Mouse (Mus musculus) stomach, embryonic 14.5 days (tissue): ENCODE measurements around the gene Adcy4. TPM values are rescaled to one million over a fixed set of nuclear protein-coding genes. Genes with fewer than 3 reads are reported as not detected.

ENCODE experiments used
- ATAC-seq: fragments of 200-750 bp; cut with Nextera tagmentation; 2 replicates; pipeline ENCODE4 v1.8.0; 2017; ENCODE audit warnings: low read depth, moderate TSS enrichment; ENCODE audit not compliant: insufficient number of reproducible peaks, insufficient read depth, low FRiP score
- H3K27ac ChIP-seq: fragments of 300-500 bp; sonication (generic); 2 replicates; pipeline ENCODE4 v1.5.1; 2014; ENCODE audit warnings: mild to moderate bottlenecking, low read length, moderate library complexity, mixed read lengths
- H3K27me3 ChIP-seq: fragments of 300-500 bp; sonication (generic); 2 replicates; pipeline ENCODE4 v1.6.1; 2014; ENCODE audit warnings: low read length, control low read depth, mixed read lengths; ENCODE audit not compliant: control insufficient read depth, insufficient read depth
- H3K36me3 ChIP-seq: fragments of 300-500 bp; sonication (generic); 2 replicates; pipeline ENCODE4 v1.6.1; 2014; ENCODE audit warnings: mild to moderate bottlenecking, control low read depth, low read length, moderate library complexity, mixed read lengths; ENCODE audit not compliant: control insufficient read depth, insufficient read depth
- H3K4me1 ChIP-seq: fragments of 300-500 bp; sonication (generic); 2 replicates; pipeline ENCODE4 v1.6.1; 2014; ENCODE audit warnings: low read length, control low read depth, mixed read lengths; ENCODE audit not compliant: control insufficient read depth, insufficient read depth
- H3K4me2 ChIP-seq: fragments of 300-500 bp; sonication (generic); replicated peaks from 2 replicates; pipeline ENCODE4 v1.6.1; 2014; ENCODE audit warnings: low read depth, low read length, control low read depth
- H3K4me3 ChIP-seq: fragments of 300-500 bp; sonication (generic); 2 replicates; pipeline ENCODE4 v1.5.1; 2014; ENCODE audit warnings: low read depth, low read length, control low read depth
- H3K9ac ChIP-seq: fragments of 300-500 bp; sonication (generic); replicated peaks from 2 replicates; pipeline ENCODE4 v1.6.1; 2014; ENCODE audit warnings: low read depth, mild to moderate bottlenecking, control low read depth, low read length, moderate library complexity, mixed read lengths
- H3K9me3 ChIP-seq: fragments of 300-500 bp; sonication (generic); 2 replicates; pipeline ENCODE4 v1.6.1; 2016; ENCODE audit warnings: low read depth, low read length, control low read depth; ENCODE audit not compliant: control insufficient read depth
- WGBS: fragments of 180-500 bp; shearing (Covaris S2); extraction: QIAGEN DNeasy Blood & Tissue Kit; methylation state at CpG from one replicate; pipeline ENCODE4 v1.1.7; 2014; 5-methylcytosine and 5-hydroxymethylcytosine counted together
- polyA plus RNA-seq: library from polyadenylated mRNA; unstranded; fragments of >200 nt; fragmentation: Nextera tagmentation; extraction: Ambion mirVana; gene quantifications from 2 replicates; pipeline ENCODE4 v1.2.1, GENCODE M21; 2014

The Adcy4 gene
- polyA plus RNA-seq, 1 experiment from 2014 or later = 4.3 TPM

DNA sequence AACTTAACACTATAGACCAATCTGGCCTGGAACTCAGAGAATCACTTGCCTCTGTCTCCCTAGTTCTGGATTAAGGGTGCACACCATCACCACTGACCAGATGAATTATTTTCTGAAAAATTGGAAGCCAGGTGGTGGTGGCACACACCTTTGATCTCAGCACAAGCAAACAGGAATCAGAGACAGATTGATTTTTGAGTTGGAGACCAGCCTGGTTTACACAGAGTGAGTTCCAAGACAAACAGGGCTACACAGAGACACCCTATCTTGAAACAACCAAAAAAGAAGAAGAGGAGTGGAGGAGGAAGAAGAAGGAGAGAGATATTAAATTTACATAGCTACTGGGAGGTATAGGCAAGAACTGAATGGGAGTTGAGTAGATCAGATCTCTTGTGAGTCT, 57.6 kb downstream of the Adcy4 start:
- Histone ChIP-seq H3K36me3 (no peaks in the 10 kb centered on the region), H3K4me2 (no peak overlapping the region), H3K27me3 (no peaks in the 10 kb centered on the region), H3K27ac (no peak overlapping the region), H3K4me3 (no peak overlapping the region), H3K9me3 (no peaks in the 10 kb centered on the region), H3K4me1 (no peaks in the 10 kb centered on the region), H3K9ac (no peak overlapping the region)
- ATAC-seq = no peak

DNA sequence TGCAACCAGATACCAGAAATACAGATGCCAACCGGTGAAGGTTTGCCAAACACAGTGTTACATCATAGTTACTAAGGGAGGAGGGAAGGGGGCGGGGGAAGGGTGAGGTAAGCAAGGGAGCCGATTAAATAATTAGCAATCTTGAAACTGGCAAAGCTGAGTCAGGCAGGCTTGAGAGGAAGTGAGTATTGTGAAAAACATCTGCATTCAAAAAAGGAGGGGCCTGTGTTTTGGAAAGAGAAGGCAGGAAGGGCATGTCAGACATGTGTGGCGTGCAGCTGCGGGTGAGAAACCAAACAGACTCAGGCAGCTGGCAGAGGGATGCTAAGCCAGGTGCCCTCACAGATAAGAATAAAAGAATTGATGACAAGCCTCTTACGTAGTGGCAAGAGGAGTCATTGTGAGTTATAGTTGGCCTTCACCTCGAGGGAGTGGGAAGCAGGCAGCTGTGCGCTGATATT, 59.5 kb downstream of the Adcy4 start:
- Histone ChIP-seq H3K4me1 (no peaks in the 10 kb centered on the region), H3K36me3 (no peaks in the 10 kb centered on the region; the same call in 1 of the 2 replicates), H3K9ac (no peak overlapping the region), H3K4me2 (no peak overlapping the region), H3K27me3 (no peaks in the 10 kb centered on the region), H3K9me3 (no peaks in the 10 kb centered on the region), H3K27ac (no peak overlapping the region), H3K4me3 (no peak overlapping the region)
- 56% methylated on average over 8 of the region's 8 CpGs for WGBS
- no peak for ATAC-seq

GRCm38 (mm10) chr14:55723433-55723832, 60.5 kb downstream of the Adcy4 start:
- WGBS = 91% methylated on average over 7 of the region's 7 CpGs
- Histone ChIP-seq H3K4me1 (no peaks in the 10 kb centered on the region), H3K27me3 (no peaks in the 10 kb centered on the region), H3K4me3 (no peak overlapping the region), H3K9me3 (no peaks in the 10 kb centered on the region), H3K27ac (no peak overlapping the region), H3K4me2 (no peak overlapping the region), H3K36me3 (peaks cover 3% of the 10 kb centered on the region; the same call in 1 of the 2 replicates), H3K9ac (no peak overlapping the region)
- no peak for ATAC-seq

GRCm38 (mm10) chr14:55722438-55722945, 61.4 kb downstream of the Adcy4 start:
- ATAC-seq = peak; percentile 1; the same call in 1 of the 2 replicates
- H3K27ac ChIP-seq = no peak overlapping the region
- WGBS = 49% methylated on average over 8 of the region's 8 CpGs

DNA sequence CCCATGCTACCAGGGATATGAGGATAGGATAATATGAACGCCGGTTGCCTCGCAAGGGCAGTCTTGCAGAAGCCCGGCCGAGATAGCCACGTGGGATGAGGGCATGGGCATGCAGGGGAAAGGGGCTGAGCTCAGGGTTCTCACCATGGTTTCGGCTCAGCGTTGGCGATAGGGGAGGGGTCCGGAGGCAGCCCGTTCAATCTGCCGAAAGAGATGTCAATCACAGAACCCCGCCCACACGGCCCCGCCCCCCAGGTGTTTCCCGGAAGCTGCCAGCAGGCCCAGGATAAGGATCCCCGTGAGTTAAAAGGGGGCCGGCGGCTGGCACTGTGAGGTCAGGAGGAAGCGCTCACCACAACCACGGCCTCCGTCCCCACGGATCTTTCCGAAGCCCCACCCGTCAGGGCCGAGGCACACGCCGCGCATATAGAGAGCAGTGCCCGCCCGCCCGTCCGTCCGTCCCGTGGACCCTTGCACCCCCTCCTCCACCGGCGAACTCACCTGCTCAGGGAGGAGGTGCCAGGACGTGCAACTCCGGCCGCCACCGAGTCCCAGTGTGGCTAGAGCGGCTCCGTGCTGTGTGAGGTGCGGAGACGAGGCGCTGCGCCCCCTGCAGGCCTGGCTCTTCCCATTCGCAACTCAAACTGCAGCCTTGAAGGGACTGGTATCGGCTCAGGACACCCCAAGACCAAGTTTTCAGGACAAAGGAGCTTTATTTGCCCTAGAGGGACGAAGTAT, 62.0 kb downstream of the Adcy4 start, which contains the start of gene Rabggta:
TSS of gene Rabggta (minus strand) at position 564 of the 738 bp plus-strand sequence.
- H3K9me3 ChIP-seq = no peaks in the 10 kb centered on the region
- WGBS = under 1% methylated on average over 50 of the region's 50 CpGs
- peaks cover 11% of the 10 kb centered on the region for H3K36me3 ChIP-seq
- H3K9ac ChIP-seq = peak within 1 kb of the TSS; percentile 60
- H3K4me1 ChIP-seq = no peaks in the 10 kb centered on the region
- ATAC-seq = peak; percentile 96
- peak within 1 kb of the TSS; percentile 79 for H3K4me3 ChIP-seq
- no peaks in the 10 kb centered on the region for H3K27me3 ChIP-seq
- H3K4me2 ChIP-seq = peak within 1 kb of the TSS; percentile 63
- H3K27ac ChIP-seq = peak within 1 kb of the TSS; percentile 84; the same call in 1 of the 2 replicates

More at GRCm38 (mm10) chr14:55722438-55722945, 61.4 kb downstream of the Adcy4 start:
- Histone ChIP-seq H3K36me3 (peaks cover 5% of the 10 kb centered on the region; the same call in 1 of the 2 replicates), H3K4me2 (peak overlapping the region; percentile 63), H3K4me1 (no peaks in the 10 kb centered on the region), H3K4me3 (peak overlapping the region; percentile 79), H3K9ac (0 out of 2 replicates have a peak overlapping the region, but pooled peaks have one; percentile 60), H3K27me3 (no peaks in the 10 kb centered on the region), H3K9me3 (no peaks in the 10 kb centered on the region)

DNA sequence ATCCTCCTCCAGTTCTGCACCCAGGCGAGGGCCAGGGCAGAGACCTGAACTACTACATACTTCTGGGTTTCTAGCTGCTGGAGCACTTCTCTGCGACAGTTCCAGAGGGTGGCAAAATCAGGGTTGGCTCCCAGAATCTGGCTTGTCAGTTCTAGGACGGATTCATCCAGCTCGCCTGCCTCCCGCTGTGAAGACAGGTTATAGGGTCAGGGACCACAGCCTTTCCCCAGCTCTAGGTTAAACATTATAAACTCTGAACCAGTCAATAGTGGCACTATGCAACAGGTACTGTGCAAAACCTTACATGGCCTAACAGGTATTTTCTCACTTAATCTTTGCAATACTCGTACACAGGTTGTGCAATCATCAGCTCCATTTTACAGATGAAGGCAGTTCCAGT, 62.8 kb downstream of the Adcy4 start:
- H3K27ac ChIP-seq = no peak overlapping the region
- H3K9ac ChIP-seq = no peak overlapping the region
- no peaks in the 10 kb centered on the region for H3K4me1 ChIP-seq
- 75% methylated on average over 6 of the region's 6 CpGs for WGBS
- H3K9me3 ChIP-seq = no peaks in the 10 kb centered on the region
- H3K27me3 ChIP-seq = no peaks in the 10 kb centered on the region
- ATAC-seq = no peak
- peak overlapping the region; percentile 63 for H3K4me2 ChIP-seq
- peak overlapping the region; percentile 79 for H3K4me3 ChIP-seq
- H3K36me3 ChIP-seq = peaks cover 16% of the 10 kb centered on the region

- Histone ChIP-seq H3K27ac (no peak overlapping the region), H3K9me3 (no peaks in the 10 kb centered on the region), H3K27me3 (no peaks in the 10 kb centered on the region), H3K4me2 (no peak overlapping the region), H3K9ac (no peak overlapping the region), H3K36me3 (peaks cover 16% of the 10 kb centered on the region), H3K4me1 (no peaks in the 10 kb centered on the region), H3K4me3 (no peak overlapping the region)
- 92% methylated on average over 12 of the region's 12 CpGs for WGBS
- ATAC-seq = no peak
These were observed 63.2 kb downstream of the Adcy4 start for GRCm38 (mm10) chr14:55720666-55721065.

GRCm38 (mm10) chr14:55719737-55720136, 64.2 kb downstream of the Adcy4 start:
- no peaks in the 10 kb centered on the region for H3K27me3 ChIP-seq
- no peak for ATAC-seq
- WGBS = 83% methylated on average over 6 of the region's 6 CpGs
- H3K4me3 ChIP-seq = no peak overlapping the region
- no peaks in the 10 kb centered on the region for H3K4me1 ChIP-seq
- H3K4me2 ChIP-seq = no peak overlapping the region
- H3K9me3 ChIP-seq = no peaks in the 10 kb centered on the region
- no peak overlapping the region for H3K9ac ChIP-seq
- H3K36me3 ChIP-seq = peaks cover 16% of the 10 kb centered on the region
- H3K27ac ChIP-seq = no peak overlapping the region
